Mouse (Mus musculus) hindbrain, postnatal 0 days (tissue): Measurements from ENCODE around the gene Nup93. TPM values are rescaled to one million over a fixed set of nuclear protein-coding genes. Genes with fewer than 3 reads are reported as not detected.

ENCODE experiments used
- ATAC-seq: fragments of 200-750 bp; cut with Nextera tagmentation; 2 replicates; pipeline ENCODE4 v1.8.0; 2017; ENCODE audit warnings: mild to moderate bottlenecking, moderate TSS enrichment, moderate library complexity
- DNase-seq: peaks from one replicate; pipeline ENCODE4 v3.0.0-alpha.2; 2015; ENCODE audit warnings: low spot score
- H3K27ac ChIP-seq: fragments of 300-500 bp; sonication (generic); 2 replicates; pipeline ENCODE4 v1.5.1; 2014; ENCODE audit warnings: mild to moderate bottlenecking
- H3K27me3 ChIP-seq: fragments of 300-500 bp; sonication (generic); 2 replicates; pipeline ENCODE4 v1.6.1; 2014; ENCODE audit warnings: low read length, mixed read lengths; ENCODE audit not compliant: insufficient read depth
- H3K36me3 ChIP-seq: fragments of 300-500 bp; sonication (generic); 2 replicates; pipeline ENCODE4 v1.6.1; 2014; ENCODE audit warnings: low read length, mixed read lengths; ENCODE audit not compliant: insufficient read depth
- H3K4me1 ChIP-seq: fragments of 300-500 bp; sonication (generic); 2 replicates; pipeline ENCODE4 v1.6.1; 2014; ENCODE audit warnings: antibody characterized with exemption, low read length, mixed read lengths; ENCODE audit not compliant: insufficient read depth
- H3K4me2 ChIP-seq: fragments of 300-500 bp; sonication (generic); 2 replicates; pipeline ENCODE4 v1.6.1; 2014; ENCODE audit warnings: low read depth, mild to moderate bottlenecking, low read length, moderate library complexity, mixed read lengths
- H3K4me3 ChIP-seq: fragments of 300-500 bp; sonication (generic); 2 replicates; pipeline ENCODE4 v1.5.1; 2014; ENCODE audit warnings: low read length
- H3K9ac ChIP-seq: fragments of 300-500 bp; sonication (generic); replicated peaks from 2 replicates; pipeline ENCODE4 v1.6.1; 2014; ENCODE audit warnings: mild to moderate bottlenecking, low read length, moderate library complexity, mixed read lengths
- H3K9me3 ChIP-seq: fragments of 300-500 bp; sonication (generic); 2 replicates; pipeline ENCODE4 v1.6.1; 2016; ENCODE audit warnings: low read length, mixed read lengths
- CTCF ChIP-seq: IDR thresholded peaks from 2 replicates; pipeline ENCODE4 v1.5.1; 2016; ENCODE audit warnings: antibody characterized with exemption, control low read depth, low read depth
- WGBS: fragments of 180-500 bp; shearing (Covaris S2); extraction: QIAGEN DNeasy Blood & Tissue Kit; methylation state at CpG from one replicate; pipeline ENCODE4 v1.1.7; 2014; 5-methylcytosine and 5-hydroxymethylcytosine counted together
- polyA plus RNA-seq: library from polyadenylated mRNA; unstranded; fragments of >200 nt; fragmentation: Nextera tagmentation; extraction: Ambion mirVana; gene quantifications from 2 replicates; pipeline ENCODE4 v1.2.1, GENCODE M21; 2015
- total RNA-seq: library from RNA; depleted of rRNA; stranded (reverse); fragments of >200 nt; gene quantifications from 2 replicates; pipeline ENCODE4 v1.2.3, GENCODE M21; 2014

Nup93 gene
- total and polyA plus RNA-seq, 2 experiments from 2014 or later = 33.1 to 44.8 TPM

- Histone ChIP-seq H3K36me3 (no peaks in the 10 kb centered on the region), H3K4me1 (peaks cover 5% of the 10 kb centered on the region; the same call in 1 of the 2 replicates), H3K9ac (peak overlapping the region; percentile 61), H3K4me2 (peak overlapping the region; percentile 86), H3K27me3 (peaks cover 17% of the 10 kb centered on the region), H3K4me3 (peak overlapping the region; percentile 49), H3K27ac (peak overlapping the region; percentile 72), H3K9me3 (no peaks in the 10 kb centered on the region)
- 3% methylated on average over 25 of the region's 25 CpGs for WGBS
- DNase-seq = no peak
- TF ChIP-seq CTCF = no peak
- ATAC-seq = no peak
These were observed 34.4 kb upstream of the Nup93 start for GRCm38 (mm10) chr8:94179713-94180560.

GRCm38 (mm10) chr8:94180561-94180908 lies 33.8 kb upstream of the Nup93 start:
- Histone ChIP-seq H3K4me1 (peaks cover 5% of the 10 kb centered on the region; the same call in 1 of the 2 replicates), H3K27ac (no peak overlapping the region), H3K4me2 (peak overlapping the region; percentile 86), H3K27me3 (peaks cover 16% of the 10 kb centered on the region), H3K9ac (no peak overlapping the region; the same call in 1 of the 2 replicates), H3K4me3 (peak overlapping the region; percentile 49), H3K9me3 (no peaks in the 10 kb centered on the region), H3K36me3 (no peaks in the 10 kb centered on the region)
- ATAC-seq (no peak), DNase-seq (no peak)
- no peak for TF ChIP-seq CTCF
- 85% methylated on average over 1 of the region's 1 CpGs for WGBS

- Histone ChIP-seq H3K4me2 (peak overlapping the region; percentile 50; the same call in 1 of the 2 replicates), H3K9me3 (no peaks in the 10 kb centered on the region), H3K9ac (no peak overlapping the region), H3K27me3 (peaks cover 16% of the 10 kb centered on the region), H3K4me1 (peaks cover 5% of the 10 kb centered on the region; the same call in 1 of the 2 replicates), H3K36me3 (no peaks in the 10 kb centered on the region), H3K4me3 (peak overlapping the region; percentile 18; the same call in 1 of the 2 replicates), H3K27ac (no peak overlapping the region)
- DNase-seq (no peak), ATAC-seq (no peak)
- TF ChIP-seq CTCF = no peak
- 76% methylated on average over 13 of the region's 13 CpGs for WGBS
These were observed 32.1 kb upstream of the Nup93 start for GRCm38 (mm10) chr8:94182055-94182929.

GRCm38 (mm10) chr8:94183117-94183516 lies 31.2 kb upstream of the Nup93 start:
- Histone ChIP-seq H3K4me3 (peak overlapping the region; percentile 18), H3K9me3 (no peaks in the 10 kb centered on the region), H3K4me1 (peaks cover 5% of the 10 kb centered on the region; the same call in 1 of the 2 replicates), H3K36me3 (no peaks in the 10 kb centered on the region), H3K4me2 (peak overlapping the region; percentile 50), H3K9ac (no peak overlapping the region), H3K27ac (no peak overlapping the region), H3K27me3 (peaks cover 16% of the 10 kb centered on the region)
- ATAC-seq = peak; percentile 60
- peak; percentile 77 for DNase-seq
- TF ChIP-seq CTCF = peak; percentile 60
- WGBS = under 1% methylated on average over 15 of the region's 16 CpGs

- Histone ChIP-seq H3K4me3 (no peak overlapping the region), H3K36me3 (no peaks in the 10 kb centered on the region), H3K27ac (no peak overlapping the region), H3K9me3 (no peaks in the 10 kb centered on the region), H3K4me1 (peaks cover 5% of the 10 kb centered on the region; the same call in 1 of the 2 replicates), H3K9ac (no peak overlapping the region), H3K27me3 (peaks cover 16% of the 10 kb centered on the region), H3K4me2 (no peak overlapping the region)
- DNase-seq = no peak
- no peak for ATAC-seq
- no peak for TF ChIP-seq CTCF
- 42% methylated on average over 12 of the region's 12 CpGs for WGBS
These were observed 30.0 kb upstream of the Nup93 start for GRCm38 (mm10) chr8:94184357-94184843.

- DNase-seq (no peak), ATAC-seq (no peak)
- H3K27me3 ChIP-seq = peaks cover 12% of the 10 kb centered on the region; the same call in 1 of the 2 replicates
- H3K9ac ChIP-seq = no peak overlapping the region
- peaks cover 5% of the 10 kb centered on the region; the same call in 1 of the 2 replicates for H3K4me1 ChIP-seq
- WGBS = 71% methylated on average over 6 of the region's 6 CpGs
- H3K9me3 ChIP-seq = no peaks in the 10 kb centered on the region
- H3K36me3 ChIP-seq = no peaks in the 10 kb centered on the region
- H3K4me2 ChIP-seq = no peak overlapping the region
- no peak for TF ChIP-seq CTCF
- H3K27ac ChIP-seq = no peak overlapping the region
- H3K4me3 ChIP-seq = no peak overlapping the region
These were observed 28.6 kb upstream of the Nup93 start for GRCm38 (mm10) chr8:94185791-94186190.
